Mouse (Mus musculus): ENCODE measurements around the gene Klhl11.
A peak's percentile ranks its signal among the peaks of the same experiment; 100 is the strongest.

Gene Klhl11

DNA sequence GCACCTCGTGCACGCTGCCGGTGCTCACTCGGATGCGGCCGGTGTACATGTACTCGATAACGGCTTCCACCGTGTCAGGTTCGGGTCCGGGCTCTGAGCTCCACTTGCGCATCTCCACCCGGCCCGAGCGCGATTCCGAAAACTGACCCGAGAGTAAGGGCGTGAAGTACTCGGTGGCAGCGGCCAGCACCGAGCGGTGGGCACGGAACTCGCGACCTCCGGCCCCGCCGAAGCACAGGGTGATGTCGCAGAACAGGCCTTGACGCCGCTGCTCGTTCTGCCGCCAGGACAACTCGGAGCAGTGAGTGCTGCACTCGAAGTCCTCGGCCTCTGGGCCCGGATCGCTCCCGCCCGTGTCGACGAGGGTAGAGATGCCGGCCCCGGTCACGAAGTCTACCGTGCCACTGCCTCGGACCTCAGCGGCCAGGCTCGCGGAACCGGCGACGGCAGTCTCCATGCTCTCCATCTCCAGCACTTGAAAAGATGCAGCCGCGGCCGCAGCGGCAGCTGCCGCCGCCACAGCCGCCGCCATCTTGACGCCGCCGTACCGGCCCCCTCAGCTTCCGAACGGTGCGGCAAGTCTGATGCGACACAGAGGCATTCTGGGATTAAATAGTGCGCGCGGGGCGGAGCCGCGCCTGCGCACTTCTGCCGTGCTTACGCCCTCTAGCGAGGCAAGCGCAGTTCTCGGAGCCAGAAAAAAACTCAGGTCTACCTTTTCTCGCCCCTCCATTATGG, at the start of gene Klhl11:
Gene Klhl11 (minus strand): TSS at position 545 of the 738 bp plus-strand sequence.
- peak; percentile 80 to 89 for DNase-seq (ENCODE audit: low spot score in 2 of 2)

GRCm38 (mm10) chr11:100520838-100521237, 48.3 kb upstream of the Klhl11 start:
- no peak for DNase-seq (ENCODE audit: low spot score in 2 of 2)

- no peak for DNase-seq (ENCODE audit: low spot score in 2 of 2)
These were observed 46.6 kb upstream of the Klhl11 start for GRCm38 (mm10) chr11:100519188-100519587.

DNA sequence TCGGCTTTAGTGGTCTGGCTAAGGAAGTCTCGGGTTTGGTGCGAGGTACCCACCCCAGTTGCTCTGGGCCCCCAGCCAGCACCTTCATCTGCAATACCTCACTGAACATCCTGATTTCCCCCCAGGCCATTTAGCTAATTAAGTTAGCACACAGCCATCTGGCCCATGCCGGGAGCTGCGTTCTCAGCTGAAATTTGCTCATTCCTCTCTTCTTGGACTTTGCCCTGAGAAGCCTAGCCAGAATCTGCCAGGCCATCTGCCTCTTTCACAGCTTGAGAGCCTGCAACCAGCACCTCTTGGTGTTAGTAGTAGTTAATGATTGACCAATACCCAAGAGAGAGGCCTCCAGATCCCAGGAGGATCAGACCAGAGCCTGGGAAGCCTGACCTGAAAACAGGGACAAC, 45.6 kb upstream of the Klhl11 start:
- DNase-seq (ENCODE audit: low spot score in 2 of 2): no peak

DNA sequence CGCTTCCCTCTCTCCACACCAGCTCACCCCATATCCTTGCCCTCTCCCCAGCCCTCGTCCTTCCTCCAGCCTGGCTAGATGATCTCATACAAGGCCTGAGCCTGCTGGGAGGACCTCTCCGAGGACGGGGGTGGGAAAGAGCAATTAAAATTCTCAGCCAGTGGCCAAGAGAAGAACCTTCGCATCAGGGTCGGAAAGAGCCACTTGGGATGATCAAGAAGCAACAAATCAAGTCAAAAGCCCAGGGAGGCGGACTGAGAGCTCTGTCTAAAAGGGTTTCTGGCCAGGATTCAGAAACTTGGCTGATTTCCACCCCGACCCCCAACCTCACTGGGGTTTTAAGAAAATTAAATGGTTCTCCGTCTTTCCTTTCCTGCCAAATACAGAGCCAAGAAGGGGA, 43.8 kb upstream of the Klhl11 start:
- DNase-seq (ENCODE audit: low spot score in 2 of 2): no peak

DNA sequence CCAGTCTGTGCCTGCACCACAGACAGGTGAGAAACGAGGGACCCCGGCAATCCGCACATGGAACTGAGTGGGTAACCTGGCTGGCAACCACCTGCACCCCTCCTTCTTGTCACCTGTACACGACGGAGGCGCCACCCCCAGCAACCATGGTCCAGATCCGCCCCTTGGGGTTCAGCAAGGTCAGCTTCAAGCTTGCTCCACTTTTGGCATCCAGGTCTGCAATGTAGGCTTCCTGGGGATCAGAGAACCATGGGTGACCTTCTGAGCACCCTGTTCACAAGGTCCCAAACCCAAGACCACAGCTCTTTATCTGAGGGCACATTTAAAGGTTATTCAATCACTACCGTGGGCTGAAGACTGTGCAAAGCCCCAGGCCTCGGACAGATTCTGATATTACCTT, 43.2 kb upstream of the Klhl11 start:
- no peak for DNase-seq (ENCODE audit: low spot score in 2 of 2)

GRCm38 (mm10) chr11:100515061-100515460, 42.5 kb upstream of the Klhl11 start:
- DNase-seq (ENCODE audit: low spot score in 2 of 2): no peak

- DNase-seq (ENCODE audit: low spot score in 2 of 2): no peak
These were observed 41.2 kb upstream of the Klhl11 start for GRCm38 (mm10) chr11:100513716-100514115.

DNA sequence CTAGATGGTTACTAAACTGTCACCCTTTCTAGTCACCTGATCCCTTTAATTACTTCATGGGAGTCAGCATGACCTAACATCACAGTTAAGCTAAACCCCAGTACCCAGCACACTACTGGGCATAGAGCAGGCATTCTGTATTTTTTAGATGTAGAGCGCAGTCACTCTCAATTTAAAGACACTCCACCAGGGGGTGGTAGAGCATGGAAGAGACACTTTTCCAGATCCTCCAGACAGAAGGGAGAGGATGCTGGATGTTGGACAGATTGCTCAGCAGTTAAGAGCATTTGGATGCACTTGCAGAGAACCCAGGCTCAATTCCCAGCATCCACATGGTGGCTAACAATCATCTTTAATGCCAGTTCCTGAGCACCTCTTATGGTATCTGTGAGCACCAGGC, 39.8 kb upstream of the Klhl11 start:
- DNase-seq (ENCODE audit: low spot score in 2 of 2): no peak

DNA sequence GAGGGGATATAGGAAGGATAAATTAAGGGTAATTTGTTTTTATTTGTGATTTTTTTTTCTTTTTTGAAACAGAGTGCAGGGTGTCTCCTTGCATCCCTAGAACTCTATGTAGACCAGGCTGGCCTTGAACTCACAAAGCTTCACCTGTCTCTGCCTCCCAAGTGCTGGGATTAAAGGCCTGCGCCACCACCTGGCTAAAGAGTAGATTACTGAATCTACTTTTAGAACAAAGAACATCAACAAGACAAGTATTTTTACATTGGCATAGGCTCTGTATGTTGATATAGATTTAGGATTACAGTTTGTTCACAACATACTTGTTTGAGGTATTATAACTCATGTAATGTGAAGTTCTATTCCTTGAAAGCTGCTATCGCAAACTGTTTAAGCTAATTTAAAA, 38.0 kb upstream of the Klhl11 start:
- DNase-seq (ENCODE audit: low spot score in 2 of 2): no peak

- no peak for DNase-seq (ENCODE audit: low spot score in 2 of 2)
These were observed 33.5 kb upstream of the Klhl11 start for GRCm38 (mm10) chr11:100505997-100506396.

DNA sequence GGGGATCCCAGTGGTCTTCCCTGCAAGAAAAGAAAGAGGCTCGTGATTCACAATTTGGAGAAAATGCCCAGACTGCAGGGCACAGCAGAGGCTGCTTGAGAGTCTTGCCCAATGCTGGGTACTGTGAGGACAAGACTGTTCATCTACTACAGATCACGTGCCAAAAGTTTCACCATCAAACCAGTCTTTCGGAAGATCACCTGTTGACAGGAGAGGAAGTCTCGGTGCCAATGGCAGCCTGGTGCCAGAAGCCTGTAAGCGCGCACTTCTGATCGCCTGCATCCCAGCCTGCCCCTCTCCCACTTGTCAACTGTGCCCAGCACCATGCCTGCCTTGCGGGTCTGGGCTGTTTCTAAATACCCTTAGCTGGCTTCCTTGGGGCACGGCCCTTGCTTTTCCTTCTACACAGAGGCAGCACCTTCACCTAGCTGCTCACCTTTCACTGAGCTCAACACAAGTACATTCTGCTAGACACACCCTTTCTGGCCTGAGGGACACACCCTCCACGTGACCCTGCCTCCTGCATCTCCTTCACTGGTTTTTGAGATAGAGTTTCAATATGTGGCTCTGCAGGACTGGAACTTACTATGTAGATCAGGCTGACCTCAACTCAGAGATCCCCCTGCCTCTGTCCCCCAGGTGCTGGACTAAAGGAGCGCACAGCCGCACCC, 32.6 kb upstream of the Klhl11 start:
- DNase-seq (ENCODE audit: low spot score in 2 of 2): no peak

GRCm38 (mm10) chr11:100501321-100501720, 28.8 kb upstream of the Klhl11 start:
- no peak for DNase-seq (ENCODE audit: low spot score in 2 of 2)

DNA sequence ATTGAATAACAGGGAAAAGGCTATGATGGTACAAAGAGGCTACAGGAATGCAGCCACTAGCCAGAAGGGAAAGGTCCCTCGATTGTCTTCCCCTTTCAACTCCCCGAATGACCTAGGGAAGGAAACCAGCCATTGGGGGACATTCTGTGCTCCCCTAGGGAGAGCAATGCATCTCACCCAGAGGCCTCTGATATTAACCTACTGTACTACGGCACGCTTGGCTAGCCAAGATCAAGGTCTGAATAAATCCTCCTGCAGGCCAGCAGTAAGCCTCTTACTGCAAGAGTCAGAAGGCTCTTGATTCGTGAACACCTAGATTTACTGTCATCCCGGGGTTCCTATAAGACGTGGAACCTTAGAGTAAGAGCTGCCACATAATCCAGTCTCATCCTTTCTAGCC, 28.1 kb upstream of the Klhl11 start:
- no peak for DNase-seq (ENCODE audit: low spot score in 2 of 2)

DNA sequence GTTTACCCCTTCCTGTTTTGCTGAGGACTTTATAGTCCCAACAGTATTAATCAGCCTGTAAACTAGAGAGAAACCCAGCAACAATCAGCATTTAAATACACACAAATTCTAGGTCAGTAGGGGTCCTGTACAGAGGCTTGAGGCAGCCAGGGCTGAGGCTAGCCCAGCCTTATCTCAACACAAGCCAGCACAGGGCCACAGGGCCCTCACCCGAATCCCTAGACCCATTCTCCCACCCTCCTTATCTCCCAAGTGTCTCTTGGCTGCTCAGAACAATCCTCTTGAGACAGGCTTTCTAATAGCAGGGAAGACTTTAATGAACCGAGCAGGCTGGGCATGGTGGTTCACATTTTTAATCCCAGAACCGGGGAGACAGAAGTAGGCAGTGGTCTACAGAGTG, 27.7 kb upstream of the Klhl11 start:
- no peak for DNase-seq (ENCODE audit: low spot score in 2 of 2)

DNA sequence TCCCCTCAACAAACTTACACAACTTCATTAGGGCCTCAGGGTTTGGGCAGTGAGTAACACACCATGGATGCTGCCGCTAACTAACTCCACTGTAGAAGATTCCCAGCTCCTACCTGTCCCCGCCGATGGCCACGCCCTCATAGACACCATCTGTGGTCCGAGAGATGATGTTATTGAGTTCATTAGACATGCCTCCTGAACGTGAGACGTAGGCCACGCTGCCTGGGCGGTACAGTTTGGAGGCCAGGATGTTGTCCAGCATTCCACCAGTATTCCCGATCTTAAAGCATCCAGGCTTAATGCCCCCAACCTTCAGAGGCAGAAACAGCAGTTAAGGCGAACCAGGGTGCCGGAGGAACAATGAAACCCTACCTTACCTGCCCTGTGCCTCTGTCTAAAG, 21.2 kb upstream of the Klhl11 start:
- no peak for DNase-seq (ENCODE audit: low spot score in 2 of 2)

DNA sequence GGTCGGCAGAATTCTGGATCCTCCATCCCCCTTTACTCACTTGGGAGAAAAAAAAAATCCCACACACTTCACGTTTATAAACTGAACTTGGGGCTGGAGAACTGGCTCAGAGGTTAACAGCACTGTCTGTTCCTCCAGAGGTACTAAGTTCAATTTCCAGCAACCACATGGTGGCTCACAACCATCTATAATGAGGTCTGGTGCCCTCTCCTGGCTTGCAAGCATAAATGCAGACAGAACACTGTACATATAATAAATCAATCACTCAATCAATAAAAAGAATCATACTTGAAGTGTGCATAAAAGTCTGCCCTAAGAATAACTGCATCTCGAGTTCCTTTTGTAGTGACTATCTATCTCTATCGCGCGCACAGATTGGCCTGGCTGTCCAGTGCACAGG, 18.4 kb upstream of the Klhl11 start:
- DNase-seq (ENCODE audit: low spot score in 2 of 2): no peak

GRCm38 (mm10) chr11:100485801-100486538, 13.4 kb upstream of the Klhl11 start:
- no peak for DNase-seq (ENCODE audit: low spot score in 2 of 2)

DNA sequence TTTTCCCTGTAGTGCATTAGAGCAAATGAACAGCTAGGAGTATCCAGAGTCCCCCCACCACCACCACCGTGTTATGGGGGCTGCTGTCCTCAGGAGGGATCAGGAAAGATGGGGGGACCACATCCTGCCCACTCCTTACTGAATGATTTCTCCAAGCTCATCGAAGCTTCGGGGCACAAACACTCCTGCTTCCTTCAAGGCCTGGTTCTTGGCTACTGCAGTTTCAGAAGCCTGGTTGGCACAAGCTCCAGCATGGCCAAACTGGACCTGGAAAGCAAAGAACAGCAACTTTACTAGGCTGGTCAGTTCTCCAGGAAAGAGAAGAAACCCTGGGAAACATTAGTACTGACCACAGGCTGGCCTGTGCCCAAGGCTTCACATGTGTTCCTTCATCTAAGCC, 11.9 kb upstream of the Klhl11 start:
- DNase-seq (ENCODE audit: low spot score in 2 of 2): no peak

DNA sequence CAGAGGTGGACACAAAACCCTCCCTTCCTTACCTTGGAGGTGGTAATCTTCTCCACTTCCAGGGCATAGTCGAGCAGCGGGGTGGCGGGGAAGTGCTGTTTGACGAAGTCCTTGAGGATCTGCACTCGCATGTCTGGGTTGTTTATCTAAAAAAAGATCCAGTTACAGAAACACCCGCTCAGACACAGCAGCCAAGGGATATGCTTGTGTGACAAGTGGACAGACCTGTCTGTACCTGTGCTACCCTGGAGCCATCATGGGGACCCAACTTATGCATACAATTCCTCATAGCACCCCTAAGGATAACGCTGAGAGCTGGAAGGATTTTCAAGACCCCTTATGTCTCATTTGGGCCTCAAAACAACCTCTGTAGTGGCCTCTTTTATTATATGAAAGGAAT, 6.6 kb upstream of the Klhl11 start:
- no peak for DNase-seq (ENCODE audit: low spot score in 2 of 2)

GRCm38 (mm10) chr11:100476281-100476680, 3.7 kb upstream of the Klhl11 start:
- no peak for DNase-seq (ENCODE audit: low spot score in 2 of 2)

DNA sequence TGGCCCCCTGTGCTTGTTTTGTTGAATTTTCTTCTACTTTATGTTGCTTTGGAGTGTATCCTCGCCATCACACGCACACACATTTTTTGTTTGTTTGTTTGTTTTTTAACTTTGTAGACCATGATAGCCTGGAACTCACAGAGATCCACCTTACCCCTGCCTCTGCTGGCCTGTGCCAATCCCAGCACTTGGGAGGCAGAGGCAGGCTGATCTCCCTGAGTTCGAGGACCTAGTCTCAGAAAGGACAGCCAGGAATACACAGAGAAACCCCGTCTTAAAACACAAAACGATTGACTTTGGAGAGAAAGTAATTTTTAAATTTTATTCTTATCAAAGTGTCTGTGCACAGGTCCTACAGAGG, 374 bp upstream of the Klhl11 start:
- DNase-seq (ENCODE audit: low spot score in 2 of 2): no peak
